Mouse (Mus musculus): ENCODE data around the gene Ess2. TPM values are rescaled to one million over a fixed set of nuclear protein-coding genes. Genes with fewer than 3 reads are reported as not detected.
"Not testable (repeated sequence)": the region's sequence is repeated elsewhere in the genome, so short reads cannot be mapped to it uniquely, and the experiment has no call there.

Ess2 gene
- 50.4 and 50.5 TPM in 2 replicates for total RNA-seq (2014; rRNA removed)
- 41.5 and 46.2 TPM in 2 replicates for polyA plus RNA-seq (2015; fragmentation: Nextera tagmentation; extraction: Ambion mirVana)

GRCm38 (mm10) chr16:17911052-17911595 is at the start of gene Ess2:
Gene Ess2, minus strand, starts transcription at chr16:17911348.
- Histone ChIP-seq H3K27me3 (ENCODE audit: insufficient read depth, low read length) (peaks cover 34% of the 10 kb centered on the region), H3K9ac (peak within 1 kb of the TSS; percentile 67), H3K4me2 (ENCODE audit: low read depth) (peak within 1 kb of the TSS; percentile 68), H3K4me1 (ENCODE audit: insufficient read depth) (peaks cover 6% of the 10 kb centered on the region; the same call in 1 of the 2 replicates), H3K36me3 (ENCODE audit: insufficient read depth) (peaks cover 31% of the 10 kb centered on the region), H3K4me3 (ENCODE audit: low read depth, low read length) (peak within 1 kb of the TSS; percentile 63), H3K27ac (ENCODE audit: low read depth, low read length) (peak within 1 kb of the TSS; percentile 54; the same call in 1 of the 2 replicates), H3K9me3 (ENCODE audit: low read length) (no peaks in the 10 kb centered on the region)
- WGBS = 0% methylated on average over 35 of the region's 35 CpGs
- peak; percentile 82 for TF ChIP-seq CTCF (IDR thresholded peaks at IDR 0.05; ENCODE audit: low read depth)
- peak; percentile 97 for DNase-seq
- peak; percentile 99 for ATAC-seq

GRCm38 (mm10) chr16:17956052-17956638 is 45.0 kb upstream of the Ess2 start:
- H3K9ac ChIP-seq; H3K4me2 ChIP-seq (ENCODE audit: low read depth); H3K36me3 ChIP-seq (ENCODE audit: insufficient read depth); H3K27me3 ChIP-seq (ENCODE audit: insufficient read depth, low read length); ATAC-seq; H3K9me3 ChIP-seq (ENCODE audit: low read length); H3K4me3 ChIP-seq (ENCODE audit: low read depth, low read length); DNase-seq; H3K4me1 ChIP-seq (ENCODE audit: insufficient read depth); H3K27ac ChIP-seq (ENCODE audit: low read depth, low read length): not testable (repeated sequence)
- 93% methylated on average over 15 of the region's 17 CpGs for WGBS

GRCm38 (mm10) chr16:17951618-17952017 is 40.5 kb upstream of the Ess2 start:
- H3K4me2 ChIP-seq (ENCODE audit: low read depth) = no peak overlapping the region
- DNase-seq = no peak
- H3K4me1 ChIP-seq (ENCODE audit: insufficient read depth) = no peaks in the 10 kb centered on the region
- no peak overlapping the region for H3K4me3 ChIP-seq (ENCODE audit: low read depth, low read length)
- 87% methylated on average over 4 of the region's 4 CpGs for WGBS
- no peak for TF ChIP-seq CTCF (IDR thresholded peaks at IDR 0.05; ENCODE audit: low read depth)
- no peaks in the 10 kb centered on the region for H3K9me3 ChIP-seq (ENCODE audit: low read length)
- H3K27me3 ChIP-seq (ENCODE audit: insufficient read depth, low read length) = no peaks in the 10 kb centered on the region
- no peak for ATAC-seq
- H3K27ac ChIP-seq (ENCODE audit: low read depth, low read length) = no peak overlapping the region
- no peak overlapping the region for H3K9ac ChIP-seq
- H3K36me3 ChIP-seq (ENCODE audit: insufficient read depth) = no peaks in the 10 kb centered on the region

- Histone ChIP-seq H3K36me3 (ENCODE audit: insufficient read depth) (no peaks in the 10 kb centered on the region), H3K4me2 (ENCODE audit: low read depth) (no peak overlapping the region), H3K4me1 (ENCODE audit: insufficient read depth) (no peaks in the 10 kb centered on the region), H3K9ac (no peak overlapping the region), H3K9me3 (ENCODE audit: low read length) (no peaks in the 10 kb centered on the region), H3K4me3 (ENCODE audit: low read depth, low read length) (no peak overlapping the region), H3K27ac (ENCODE audit: low read depth, low read length) (no peak overlapping the region), H3K27me3 (ENCODE audit: insufficient read depth, low read length) (no peaks in the 10 kb centered on the region)
- 25% methylated on average over 4 of the region's 4 CpGs for WGBS
- TF ChIP-seq CTCF (IDR thresholded peaks at IDR 0.05; ENCODE audit: low read depth) = no peak
- DNase-seq (no peak), ATAC-seq (peak; percentile 71)
Measured at GRCm38 (mm10) chr16:17950068-17950467, 38.9 kb upstream of the Ess2 start.

GRCm38 (mm10) chr16:17949421-17949877 is 38.3 kb upstream of the Ess2 start:
- H3K9me3 ChIP-seq (ENCODE audit: low read length) = no peaks in the 10 kb centered on the region
- H3K4me1 ChIP-seq (ENCODE audit: insufficient read depth) = no peaks in the 10 kb centered on the region
- no peak overlapping the region for H3K4me3 ChIP-seq (ENCODE audit: low read depth, low read length)
- H3K9ac ChIP-seq = no peak overlapping the region
- no peaks in the 10 kb centered on the region for H3K36me3 ChIP-seq (ENCODE audit: insufficient read depth)
- no peak overlapping the region for H3K27ac ChIP-seq (ENCODE audit: low read depth, low read length)
- 17% methylated on average over 2 of the region's 2 CpGs for WGBS
- DNase-seq (peak; percentile 12), ATAC-seq (peak; percentile 47)
- no peak for TF ChIP-seq CTCF (IDR thresholded peaks at IDR 0.05; ENCODE audit: low read depth)
- no peaks in the 10 kb centered on the region for H3K27me3 ChIP-seq (ENCODE audit: insufficient read depth, low read length)
- H3K4me2 ChIP-seq (ENCODE audit: low read depth) = no peak overlapping the region

GRCm38 (mm10) chr16:17945081-17945831 is 34.1 kb upstream of the Ess2 start:
- Histone ChIP-seq H3K36me3 (ENCODE audit: insufficient read depth) (no peaks in the 10 kb centered on the region), H3K9ac (no peak overlapping the region), H3K4me1 (ENCODE audit: insufficient read depth) (no peaks in the 10 kb centered on the region), H3K27ac (ENCODE audit: low read depth, low read length) (no peak overlapping the region), H3K9me3 (ENCODE audit: low read length) (no peaks in the 10 kb centered on the region), H3K4me3 (ENCODE audit: low read depth, low read length) (no peak overlapping the region), H3K4me2 (ENCODE audit: low read depth) (no peak overlapping the region), H3K27me3 (ENCODE audit: insufficient read depth, low read length) (no peaks in the 10 kb centered on the region)
- no peak for TF ChIP-seq CTCF (IDR thresholded peaks at IDR 0.05; ENCODE audit: low read depth)
- ATAC-seq (no peak; the same call in 1 of the 2 replicates), DNase-seq (no peak)
- 59% methylated on average over 7 of the region's 7 CpGs for WGBS

- H3K4me1 ChIP-seq (ENCODE audit: insufficient read depth) = no peaks in the 10 kb centered on the region
- WGBS = 71% methylated on average over 8 of the region's 8 CpGs
- TF ChIP-seq CTCF (IDR thresholded peaks at IDR 0.05; ENCODE audit: low read depth) = no peak
Measured at GRCm38 (mm10) chr16:17943466-17943865, 32.3 kb upstream of the Ess2 start.

More at GRCm38 (mm10) chr16:17943466-17943865, 32.3 kb upstream of the Ess2 start:
- Histone ChIP-seq H3K9ac (no peak overlapping the region), H3K4me2 (ENCODE audit: low read depth) (no peak overlapping the region), H3K4me3 (ENCODE audit: low read depth, low read length) (no peak overlapping the region), H3K36me3 (ENCODE audit: insufficient read depth) (no peaks in the 10 kb centered on the region), H3K9me3 (ENCODE audit: low read length) (no peaks in the 10 kb centered on the region), H3K27ac (ENCODE audit: low read depth, low read length) (no peak overlapping the region), H3K27me3 (ENCODE audit: insufficient read depth, low read length) (no peaks in the 10 kb centered on the region)
- DNase-seq (no peak), ATAC-seq (no peak)

Data from forebrain, postnatal 0 days (tissue).